Mouse (Mus musculus) CH12.LX (cell line): ENCODE results near the gene Zfp574. TPM values are rescaled to one million over a fixed set of nuclear protein-coding genes. Genes with fewer than 3 reads are reported as not detected.

Source experiments
- DNase-seq: peaks from one replicate; pipeline ENCODE4 v3.0.0-alpha.2; 2013; ENCODE audit errors: extremely low read depth
- H3K27ac ChIP-seq: 2 replicates; pipeline ENCODE4 v1.5.1; 2012; ENCODE audit warnings: low read depth, mild to moderate bottlenecking, control low read depth, moderate library complexity; ENCODE audit not compliant: insufficient read depth
- H3K27me3 ChIP-seq: replicated peaks from 2 replicates; pipeline ENCODE3; 2012; ENCODE audit warnings: inconsistent platforms
- H3K36me3 ChIP-seq, 2 experiments: replicated peaks in 1 of 2; 2 replicates each; pipeline versions ENCODE3 to v1.6.1; 2012; ENCODE audit warnings: inconsistent platforms in 1 of 2, low read length in 1 of 2, mild to moderate bottlenecking in 1 of 2, mixed read lengths in 1 of 2, moderate library complexity in 1 of 2; ENCODE audit not compliant: control insufficient read depth in 1 of 2, insufficient read depth in 1 of 2
- H3K4me1 ChIP-seq, 2 experiments: 2 replicates each; pipeline ENCODE4 v1.6.1; 2012; ENCODE audit warnings: inconsistent platforms in 1 of 2, moderate library complexity in 1 of 2; ENCODE audit not compliant: insufficient read depth in 2 of 2, control insufficient read depth in 1 of 2
- H3K4me2 ChIP-seq: 2 replicates; pipeline ENCODE4 v1.6.1; 2012; ENCODE audit warnings: low read depth, mild to moderate bottlenecking, control low read depth; ENCODE audit not compliant: poor library complexity, insufficient read depth, severe bottlenecking
- H3K4me3 ChIP-seq, 3 experiments: fragments of 150-350 bp in 1 of 3; sonication (generic) in 1 of 3; replicated peaks in 1 of 3; 2 replicates each; pipeline versions ENCODE3 to v1.5.1; 2011 to 2012; ENCODE audit warnings: low read depth in 2 of 3, low read length in 2 of 3, mild to moderate bottlenecking in 2 of 3, moderate library complexity in 2 of 3, control low read depth in 1 of 3, improper control_type of control experiment in 1 of 3, inconsistent platforms in 1 of 3, mixed read lengths in 1 of 3; ENCODE audit not compliant: poor library complexity in 1 of 3
- H3K79me2 ChIP-seq: replicated peaks from 2 replicates; pipeline ENCODE4 v1.6.1; 2012; ENCODE audit warnings: mild to moderate bottlenecking, moderate library complexity; ENCODE audit not compliant: control insufficient read depth, poor library complexity, insufficient read depth, severe bottlenecking; ENCODE audit errors: extremely low read depth
- H3K9ac ChIP-seq: 2 replicates; pipeline ENCODE4 v1.6.1; 2012; ENCODE audit warnings: low read depth, mild to moderate bottlenecking, control low read depth, moderate library complexity; ENCODE audit not compliant: insufficient read depth
- H3K9me3 ChIP-seq: replicated peaks from 2 replicates; pipeline ENCODE3; 2012; ENCODE audit warnings: low read length, inconsistent platforms, mixed read lengths
- BHLHE40 ChIP-seq: IDR thresholded peaks from 2 replicates; pipeline ENCODE4 v1.6.1; 2011; ENCODE audit warnings: mild to moderate bottlenecking, low read depth, low read length, improper control_type of control experiment
- CHD1 ChIP-seq: IDR thresholded peaks from 2 replicates; pipeline ENCODE4 v1.6.1; 2012; ENCODE audit warnings: low read depth, low read length, improper control_type of control experiment, inconsistent platforms
- CHD2 ChIP-seq: IDR thresholded peaks from 2 replicates; pipeline ENCODE4 v1.6.1; 2011; ENCODE audit warnings: low read length, improper control_type of control experiment
- CTCF ChIP-seq, 2 experiments: IDR thresholded peaks in 1 of 2; conservative IDR thresholded peaks in 1 of 2; 2 replicates each; pipeline ENCODE4 v1.5.1; 2011 to 2012; ENCODE audit warnings: low read depth in 2 of 2, low read length in 2 of 2, improper control_type of control experiment in 1 of 2, inconsistent platforms in 1 of 2, mild to moderate bottlenecking in 1 of 2, moderate library complexity in 1 of 2
- E2F4 ChIP-seq: IDR thresholded peaks from 2 replicates; pipeline ENCODE4 v1.6.1; 2011; ENCODE audit warnings: low read depth, low read length, improper control_type of control experiment; ENCODE audit not compliant: insufficient replicate concordance
- ELF1 ChIP-seq: IDR thresholded peaks from 2 replicates; pipeline ENCODE4 v1.6.1; 2014; ENCODE audit warnings: low read depth, mild to moderate bottlenecking, inconsistent platforms, low read length, improper control_type of control experiment
- EP300 ChIP-seq: IDR thresholded peaks from 2 replicates; pipeline ENCODE4 v1.6.1; 2011; ENCODE audit warnings: low read length, improper control_type of control experiment
- ETS1 ChIP-seq: conservative IDR thresholded peaks from 2 replicates; pipeline ENCODE4 v1.6.1; 2012; ENCODE audit warnings: low read depth, mild to moderate bottlenecking, inconsistent platforms, low read length, improper control_type of control experiment, moderate library complexity
- GABPA ChIP-seq: IDR thresholded peaks from 2 replicates; pipeline ENCODE4 v1.6.1; 2012; ENCODE audit warnings: low read depth, low read length, improper control_type of control experiment, inconsistent platforms; ENCODE audit not compliant: insufficient replicate concordance
- HCFC1 ChIP-seq: IDR thresholded peaks from 2 replicates; pipeline ENCODE4 v1.6.1; 2012; ENCODE audit warnings: low read depth, mild to moderate bottlenecking, inconsistent platforms, low read length, improper control_type of control experiment
- IRF4 ChIP-seq: IDR thresholded peaks from 2 replicates; pipeline ENCODE4 v1.6.1; 2014; ENCODE audit warnings: low read depth, mild to moderate bottlenecking, inconsistent platforms, low read length, improper control_type of control experiment
- JUN ChIP-seq: IDR thresholded peaks from 2 replicates; pipeline ENCODE4 v1.6.1; 2011; ENCODE audit warnings: low read depth, mild to moderate bottlenecking, low read length, improper control_type of control experiment, moderate library complexity; ENCODE audit not compliant: insufficient read depth
- JUND ChIP-seq: conservative IDR thresholded peaks from 2 replicates; pipeline ENCODE4 v1.6.1; 2011; ENCODE audit warnings: low read depth, low read length, improper control_type of control experiment
- KAT2A ChIP-seq: IDR thresholded peaks from 2 replicates; pipeline ENCODE4 v1.6.1; 2012; ENCODE audit warnings: low read length, improper control_type of control experiment, inconsistent platforms; ENCODE audit not compliant: insufficient replicate concordance
- MAX ChIP-seq: IDR thresholded peaks from 2 replicates; pipeline ENCODE4 v1.6.1; 2011; ENCODE audit warnings: low read length, improper control_type of control experiment
- MAZ ChIP-seq: IDR thresholded peaks from 2 replicates; pipeline ENCODE4 v1.6.1; 2012; ENCODE audit warnings: low read depth, mild to moderate bottlenecking, inconsistent platforms, low read length, improper control_type of control experiment, moderate library complexity
- MEF2A ChIP-seq: IDR thresholded peaks from 2 replicates; pipeline ENCODE4 v1.6.1; 2014; ENCODE audit warnings: low read depth, mild to moderate bottlenecking, inconsistent platforms, low read length, improper control_type of control experiment, borderline replicate concordance
- MXI1 ChIP-seq: IDR thresholded peaks from 2 replicates; pipeline ENCODE4 v1.6.1; 2011; ENCODE audit warnings: mild to moderate bottlenecking, low read depth, low read length, improper control_type of control experiment
- MYC ChIP-seq: IDR thresholded peaks from 2 replicates; pipeline ENCODE4 v1.6.1; 2011; ENCODE audit warnings: low read depth, mild to moderate bottlenecking, improper control_type of control experiment, low read length
- NELFE ChIP-seq: IDR thresholded peaks from 2 replicates; pipeline ENCODE4 v1.6.1; 2011; ENCODE audit warnings: low read depth, low read length, improper control_type of control experiment
- NRF1 ChIP-seq: IDR thresholded peaks from 2 replicates; pipeline ENCODE4 v1.6.1; 2014; ENCODE audit warnings: low read depth, mild to moderate bottlenecking, inconsistent platforms, low read length, improper control_type of control experiment, moderate library complexity
- PAX5 ChIP-seq: IDR thresholded peaks from 2 replicates; pipeline ENCODE4 v1.6.1; 2012; ENCODE audit warnings: low read length, inconsistent platforms, mixed read lengths
- POLR2A ChIP-seq: IDR thresholded peaks from 2 replicates; pipeline ENCODE4 v1.6.1; 2011; ENCODE audit warnings: low read depth, mild to moderate bottlenecking, improper control_type of control experiment, low read length
- POLR2AphosphoS2 ChIP-seq: IDR thresholded peaks from 2 replicates; pipeline ENCODE4 v1.6.1; 2011; ENCODE audit warnings: low read depth, low read length, improper control_type of control experiment
- RAD21 ChIP-seq: IDR thresholded peaks from 2 replicates; pipeline ENCODE4 v1.6.1; 2011; ENCODE audit warnings: low read depth, mild to moderate bottlenecking, low read length, improper control_type of control experiment, moderate library complexity
- RCOR1 ChIP-seq: conservative IDR thresholded peaks from 2 replicates; pipeline ENCODE4 v1.6.1; 2012; ENCODE audit warnings: low read depth, mild to moderate bottlenecking, inconsistent platforms, low read length, improper control_type of control experiment
- SIN3A ChIP-seq: IDR thresholded peaks from 2 replicates; pipeline ENCODE4 v1.6.1; 2012; ENCODE audit warnings: low read length, improper control_type of control experiment, inconsistent platforms
- SMC3 ChIP-seq: IDR thresholded peaks from 2 replicates; pipeline ENCODE4 v1.6.1; 2011; ENCODE audit warnings: low read depth, low read length, improper control_type of control experiment
- TBP ChIP-seq: conservative IDR thresholded peaks from 2 replicates; pipeline ENCODE4 v1.6.1; 2011; ENCODE audit warnings: low read depth, low read length, improper control_type of control experiment
- UBTF ChIP-seq: IDR thresholded peaks from 2 replicates; pipeline ENCODE4 v1.6.1; 2012; ENCODE audit warnings: low read depth, mild to moderate bottlenecking, inconsistent platforms, low read length, improper control_type of control experiment, moderate library complexity
- USF1 ChIP-seq: IDR thresholded peaks from 2 replicates; pipeline ENCODE4 v1.6.1; 2014; ENCODE audit warnings: low read depth, mild to moderate bottlenecking, inconsistent platforms, low read length, improper control_type of control experiment
- USF2 ChIP-seq: conservative IDR thresholded peaks from 2 replicates; pipeline ENCODE4 v1.6.1; 2011; ENCODE audit warnings: low read depth, low read length, improper control_type of control experiment
- ZC3H11A ChIP-seq: IDR thresholded peaks from 2 replicates; pipeline ENCODE4 v1.6.1; 2012; ENCODE audit warnings: low read depth, mild to moderate bottlenecking, inconsistent platforms, low read length, improper control_type of control experiment
- ZKSCAN1 ChIP-seq: IDR thresholded peaks from 2 replicates; pipeline ENCODE4 v1.6.1; 2012; ENCODE audit warnings: low read depth, inconsistent platforms, low read length, improper control_type of control experiment, borderline replicate concordance
- ZNF384 ChIP-seq: IDR thresholded peaks from 2 replicates; pipeline ENCODE4 v1.6.1; 2012; ENCODE audit warnings: low read depth, low read length, improper control_type of control experiment, inconsistent platforms
- dilution Hi-C: fragments of 300-500 bp; cut with MboI; formaldehyde crosslinking; loops from 2 replicates; pipeline ENCODE4 v1.14.3; 2020; ENCODE audit warnings: low sequenced_read_pairs; ENCODE audit not compliant: extremely low pct_unique_long_range_greater_than_20kb, extremely low pct_ligation_motif_present
- in situ Hi-C: fragments of 300-500 bp; cut with MboI; formaldehyde crosslinking; loops from 3 replicates; pipeline ENCODE4 v1.14.3; 2019; ENCODE audit warnings: low sequenced_read_pairs, low pct_ligation_motif_present, low pct_unique_long_range_greater_than_20kb, mixed read lengths
- polyA plus RNA-seq: library from polyadenylated mRNA; unstranded; fragments of >175 nt; gene quantifications from 2 replicates; pipeline ENCODE4 v1.2.1, GENCODE M21; 2012; ENCODE audit warnings: low read depth; ENCODE audit not compliant: insufficient read length
- total RNA-seq, 2 experiments: library from RNA; depleted of rRNA; stranded (reverse); fragments of 300-350 nt in 1 of 2; fragments of >200 nt in 1 of 2; gene quantifications; 2 replicates each; pipeline ENCODE4 v1.2.3; 2012 to 2014

Gene Zfp574
- total and polyA plus RNA-seq, 3 experiments = 3.4 to 13.3 (median 11.2) TPM

- peak; percentile 48; the same call in 1 of the 2 replicates for TF ChIP-seq CHD2
- TF ChIP-seq ZKSCAN1 = no peak
- TF ChIP-seq ELF1 = no peak
- TF ChIP-seq RAD21 = no peak
- TF ChIP-seq GABPA = no peak
- TF ChIP-seq POLR2A = peak; percentile 61
- TF ChIP-seq CHD1 = peak; percentile 56; the same call in 1 of the 2 replicates
Observed at GRCm38 (mm10) chr7:25121240-25121786, 48.9 kb downstream of the Zfp574 start (continued).

GRCm38 (mm10) chr7:25125716-25126281 is 53.4 kb downstream of the Zfp574 start:
- peak overlapping the region in 1 of 3 experiments; percentile 5 for H3K4me3 ChIP-seq
- H3K4me1 ChIP-seq = peaks cover 28 to 66% of the 10 kb centered on the region in 2 experiments
- DNase-seq = no peak
- peaks cover 91% of the 10 kb centered on the region for H3K79me2 ChIP-seq
- peaks cover 21 to 70% of the 10 kb centered on the region in 2 experiments for H3K36me3 ChIP-seq
- peak overlapping the region; percentile 84 for H3K27ac ChIP-seq
- in situ Hi-C loops (no loop called here), dilution Hi-C loops (no loop called here)
- no peaks in the 10 kb centered on the region for H3K27me3 ChIP-seq
- H3K9me3 ChIP-seq = no peaks in the 10 kb centered on the region
- H3K9ac ChIP-seq = peak overlapping the region; percentile 23; the same call in 1 of the 2 replicates
- H3K4me2 ChIP-seq = 0 out of 2 replicates have a peak overlapping the region, but pooled peaks have one; percentile 12
- TF ChIP-seq JUND (no peak), EP300 (no peak; the same call in 1 of the 2 replicates), ETS1 (peak; percentile 39), SIN3A (0 out of 2 replicates have a peak, but pooled peaks have one; percentile 34), CHD2 (no peak), UBTF (no peak), NRF1 (no peak), MAZ (0 out of 2 replicates have a peak, but pooled peaks have one; percentile 44), NELFE (no peak), POLR2AphosphoS2 (no peak), E2F4 (no peak), IRF4 (peak; percentile 41), USF1 (0 out of 2 replicates have a peak, but pooled peaks have one; percentile 24), RCOR1 (no peak), CHD1 (no peak), MYC (peak; percentile 56; the same call in 1 of the 2 replicates), MXI1 (peak; percentile 43), ZC3H11A (no peak), HCFC1 (no peak), SMC3 (no peak), ZNF384 (no peak), BHLHE40 (peak; percentile 75), CTCF (conservative IDR thresholded peaks at IDR 0.05 in 1 of 2, IDR thresholded peaks at IDR 0.05 in 1 of 2; ENCODE audit: low read depth in 2 of 2, low read length in 2 of 2) (no peak), MAX (0 out of 2 replicates have a peak, but pooled peaks have one; percentile 18), GABPA (no peak), PAX5 (no peak), MEF2A (no peak; the same call in 1 of the 2 replicates), JUN (no peak), USF2 (no peak), KAT2A (no peak), POLR2A (no peak; the same call in 1 of the 2 replicates), ZKSCAN1 (no peak), TBP (no peak)
